Comparison of ENCODE assay signal across 7 mouse cellular contexts in the genomic region with DNA sequence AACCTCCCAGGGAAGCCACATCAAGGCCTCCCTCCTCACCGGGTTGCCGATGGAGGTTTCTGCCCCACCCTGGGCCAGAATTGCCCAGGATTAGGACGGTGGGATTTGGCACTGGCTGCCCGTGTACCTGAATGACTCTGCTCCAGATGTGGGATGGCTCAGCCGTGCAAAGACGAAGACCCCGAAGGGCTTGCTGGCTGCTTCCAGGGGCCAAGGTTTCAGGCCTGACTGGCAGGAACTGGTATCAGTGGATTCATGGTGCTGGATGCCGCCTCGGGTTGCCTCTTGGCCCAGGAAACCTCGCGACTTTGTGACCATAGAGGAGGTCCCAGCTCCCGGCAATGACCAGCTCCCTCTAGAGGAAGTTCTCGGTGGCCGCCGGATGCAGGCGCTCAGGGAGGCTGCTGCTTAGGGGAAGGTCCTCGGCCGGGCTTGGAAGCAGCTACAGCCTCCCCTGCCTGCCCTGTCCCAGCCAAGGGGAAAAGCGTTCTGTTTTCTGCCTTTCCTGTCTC. TPM values are rescaled to one million over a fixed set of nuclear protein-coding genes. Genes with fewer than 3 reads are reported as not detected.
DNase-seq lines count a peak whose midpoint lies in the region; ATAC-seq and TF ChIP-seq lines count a peak whose summit lies in the region.

No protein-coding gene starts in this region.

- H3K27ac ChIP-seq in intestine, postnatal 0 days (ENCODE audit: low read depth, low read length), result peak overlapping the region; percentile 91
- H3K27ac ChIP-seq in midbrain, embryonic 12.5 days (replicated peaks), result peak overlapping the region; percentile 69
- H3K27ac ChIP-seq in small intestine, adult 2 months (ENCODE audit: insufficient read depth, low read depth, low read length), result peak overlapping the region; percentile 96

- no peaks in the 10 kb centered on the region for H3K4me1 ChIP-seq in intestine, postnatal 0 days (replicated peaks; ENCODE audit: control insufficient read depth, insufficient read depth, low read length)
- peaks cover 23% of the 10 kb centered on the region for H3K4me1 ChIP-seq in midbrain, embryonic 12.5 days
- H3K4me1 ChIP-seq in small intestine, adult 2 months (ENCODE audit: control insufficient read depth, insufficient read depth, insufficient read length, low read length), result peaks cover 19% of the 10 kb centered on the region

- H3K4me2 ChIP-seq in intestine, postnatal 0 days (replicated peaks; ENCODE audit: low read depth), result peak overlapping the region; percentile 90
- peak overlapping the region; percentile 63 for H3K4me2 ChIP-seq in midbrain, embryonic 12.5 days (replicated peaks)

- peak; percentile 94 for DNase-seq in adrenal gland, adult 2 months
- DNase-seq in embryo, embryonic 11.5 days (ENCODE audit: low read depth, low spot score), result peak; percentile 83
- DNase-seq in gastrocnemius, postnatal 4 days (ENCODE audit: low spot score in 2 of 2), result peak; percentile 75 to 90
- DNase-seq in left cerebral cortex, postnatal 4 days, result peak; percentile 91

- no peaks in the 10 kb centered on the region for H3K27me3 ChIP-seq in intestine, postnatal 0 days (replicated peaks; ENCODE audit: control insufficient read depth, insufficient read depth, low read length)
- no peaks in the 10 kb centered on the region; the same call in 1 of the 2 replicates for H3K27me3 ChIP-seq in midbrain, embryonic 12.5 days
- no peaks in the 10 kb centered on the region for H3K27me3 ChIP-seq in small intestine, adult 2 months (ENCODE audit: control insufficient read depth, insufficient read depth, low read length)

- WGBS in intestine, postnatal 0 days, result under 1% methylated on average over 19 of the region's 19 CpGs
- 2% methylated on average over 19 of the region's 19 CpGs for WGBS in midbrain, embryonic 12.5 days
- WGBS in small intestine, adult 2 months, result under 1% methylated on average over 19 of the region's 19 CpGs

- ATAC-seq in intestine, postnatal 0 days, result peak; percentile 62
- peak; percentile 79 for ATAC-seq in midbrain, embryonic 12.5 days (ENCODE audit: low FRiP score, low read depth)

- intact Hi-C loops in left cerebral cortex, postnatal 4 days (cut with DNase I), result no loop called here

- peak; percentile 76; the same call in 1 of the 2 replicates for TF ChIP-seq POLR2A in small intestine, adult 2 months (IDR thresholded peaks at IDR 0.05; ENCODE audit: low read depth, low read length)

- peak overlapping the region; percentile 85 for H3K9ac ChIP-seq in intestine, postnatal 0 days (ENCODE audit: low read depth, low read length)
- H3K9ac ChIP-seq in midbrain, embryonic 12.5 days (replicated peaks), result peak overlapping the region; percentile 93

- peak overlapping the region; percentile 81 for H3K4me3 ChIP-seq in intestine, postnatal 0 days (ENCODE audit: low read depth, low read length)
- H3K4me3 ChIP-seq in midbrain, embryonic 12.5 days, result peak overlapping the region; percentile 68
- peak overlapping the region; percentile 83 for H3K4me3 ChIP-seq in small intestine, adult 2 months (ENCODE audit: low read depth, low read length)

- peaks cover 24% of the 10 kb centered on the region for H3K36me3 ChIP-seq in intestine, postnatal 0 days (ENCODE audit: control insufficient read depth, insufficient read depth)
- peaks cover 29% of the 10 kb centered on the region for H3K36me3 ChIP-seq in midbrain, embryonic 12.5 days
- H3K36me3 ChIP-seq in small intestine, adult 2 months (ENCODE audit: control insufficient read depth, insufficient read depth, low read length), result peaks cover 27% of the 10 kb centered on the region

- no peaks in the 10 kb centered on the region for H3K9me3 ChIP-seq in intestine, postnatal 0 days (ENCODE audit: control insufficient read depth)
- H3K9me3 ChIP-seq in midbrain, embryonic 12.5 days, result no peaks in the 10 kb centered on the region

- peak; percentile 93 for TF ChIP-seq CTCF in intestine, postnatal 0 days (IDR thresholded peaks at IDR 0.05; ENCODE audit: low read depth)
- TF ChIP-seq CTCF in small intestine, adult 2 months (IDR thresholded peaks at IDR 0.05; ENCODE audit: extremely low read depth, insufficient read length, insufficient replicate concordance, low read depth, low read length), result peak; percentile 80

RNA-seq across cellular contexts. Expression of a gene that starts 0.5 kb away (rescaled TPM):
- total RNA-seq in adrenal gland, adult 2 months (2021), result 10 to 100 TPM; 35.0 to 41.6 TPM
- polyA plus RNA-seq in adrenal gland, adult 2 months (2012; rRNA removed), result 45.3 and 57.4 TPM in 2 replicates
- 10 to 100 TPM; 30.2 to 35.2 TPM for total RNA-seq in gastrocnemius, postnatal 4 days (2021)
- polyA plus RNA-seq in intestine, postnatal 0 days (2015; fragmentation: Nextera tagmentation; extraction: Ambion mirVana), result 18.1 and 18.2 TPM in 2 replicates
- 10 to 100 TPM; 30.0 to 33.9 TPM for total RNA-seq in left cerebral cortex, postnatal 4 days (2021)
- polyA plus RNA-seq in midbrain, embryonic 12.5 days (2016; fragmentation: Nextera tagmentation; extraction: Ambion mirVana), result 3.4 and 3.5 TPM in 2 replicates
- 113 and 265 TPM in 2 replicates for polyA plus RNA-seq in small intestine, adult 2 months (2012; rRNA removed)

RNA-seq across cellular contexts. Expression of a gene that starts 28.8 kb away (rescaled TPM):
- 1 to 10 TPM; 5.0 to 6.7 TPM for total RNA-seq in adrenal gland, adult 2 months (2021)
- polyA plus RNA-seq in adrenal gland, adult 2 months (2012; rRNA removed), result 6.0 and 6.9 TPM in 2 replicates
- total RNA-seq in gastrocnemius, postnatal 4 days (2021), result 1 to 10 TPM; 8.7 to 9.1 TPM
- 6.1 and 7.2 TPM in 2 replicates for polyA plus RNA-seq in intestine, postnatal 0 days (2015; fragmentation: Nextera tagmentation; extraction: Ambion mirVana)
- total RNA-seq in left cerebral cortex, postnatal 4 days (2021), result 1 to 10 TPM; 2.2 to 2.8 TPM
- 1.4 and 2.2 TPM in 2 replicates for polyA plus RNA-seq in midbrain, embryonic 12.5 days (2016; fragmentation: Nextera tagmentation; extraction: Ambion mirVana)
- polyA plus RNA-seq in small intestine, adult 2 months (2012; rRNA removed), result 46.1 and 66.7 TPM in 2 replicates

RNA-seq across cellular contexts. Expression of a gene that starts 55.4 kb away (rescaled TPM):
- total RNA-seq in adrenal gland, adult 2 months (2021), result 1 to 10 TPM; 4.6 to 8.7 TPM
- polyA plus RNA-seq in adrenal gland, adult 2 months (2012; rRNA removed), result 6.9 and 7.1 TPM in 2 replicates
- total RNA-seq in gastrocnemius, postnatal 4 days (2021), result 1 to 10 TPM; 4.1 to 4.8 TPM
- 6.5 and 6.7 TPM in 2 replicates for polyA plus RNA-seq in intestine, postnatal 0 days (2015; fragmentation: Nextera tagmentation; extraction: Ambion mirVana)
- total RNA-seq in left cerebral cortex, postnatal 4 days (2021), result 10 to 100 TPM; 17.0 to 18.1 TPM
- polyA plus RNA-seq in midbrain, embryonic 12.5 days (2016; fragmentation: Nextera tagmentation; extraction: Ambion mirVana), result 18.5 and 19.9 TPM in 2 replicates
- 4.7 and 9.1 TPM in 2 replicates for polyA plus RNA-seq in small intestine, adult 2 months (2012; rRNA removed)

Comparison
In these comparisons a context has a peak if more than half of its experiments do, and no peak if none do; other contexts are left out.
1. Peak in every context shown above with its lines: DNase-seq, ATAC-seq, H3K4me3 ChIP-seq and H3K27ac ChIP-seq.